Mouse (Mus musculus) small intestine, adult 2 months (tissue): Measurements from ENCODE around the gene Ube2l3.

ENCODE experiments used
- CTCF ChIP-seq: fragments of 200-500 bp; IDR thresholded peaks from 2 replicates; pipeline ENCODE4 v1.5.1; 2012; ENCODE audit warnings: low read depth, mild to moderate bottlenecking, control low read depth, inconsistent platforms, low read length, moderate library complexity, mixed read lengths; ENCODE audit not compliant: insufficient replicate concordance, insufficient read length; ENCODE audit errors: extremely low read depth
- POLR2A ChIP-seq: fragments of 200-500 bp; IDR thresholded peaks from 2 replicates; pipeline ENCODE4 v1.6.1; 2012; ENCODE audit warnings: low read depth, mild to moderate bottlenecking, control low read depth, inconsistent platforms, low read length, moderate library complexity

DNA sequence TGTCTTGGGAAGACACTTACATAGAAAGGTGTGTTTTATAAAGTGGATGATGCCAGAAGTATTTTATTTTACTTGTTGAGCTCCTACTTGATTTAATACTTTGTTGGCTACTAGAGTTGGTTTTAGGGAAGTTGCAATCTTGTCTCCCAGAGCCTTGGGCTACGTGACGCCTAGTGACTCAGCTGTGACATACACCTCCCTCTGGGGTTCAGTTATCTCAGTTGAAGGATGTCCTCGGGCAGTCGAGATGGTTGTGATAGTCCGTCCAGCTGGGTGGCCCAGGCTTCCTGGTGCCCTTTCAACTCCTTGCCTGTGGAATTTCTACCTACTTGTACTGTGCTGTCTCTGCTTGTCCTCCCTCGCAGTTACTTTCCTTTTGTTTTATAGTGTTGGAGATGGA lies 46.7 kb upstream of the Ube2l3 start:
- no peak for TF ChIP-seq CTCF
- TF ChIP-seq POLR2A, result no peak
